Mouse (Mus musculus): ENCODE data around the gene Defb36.

DNA sequence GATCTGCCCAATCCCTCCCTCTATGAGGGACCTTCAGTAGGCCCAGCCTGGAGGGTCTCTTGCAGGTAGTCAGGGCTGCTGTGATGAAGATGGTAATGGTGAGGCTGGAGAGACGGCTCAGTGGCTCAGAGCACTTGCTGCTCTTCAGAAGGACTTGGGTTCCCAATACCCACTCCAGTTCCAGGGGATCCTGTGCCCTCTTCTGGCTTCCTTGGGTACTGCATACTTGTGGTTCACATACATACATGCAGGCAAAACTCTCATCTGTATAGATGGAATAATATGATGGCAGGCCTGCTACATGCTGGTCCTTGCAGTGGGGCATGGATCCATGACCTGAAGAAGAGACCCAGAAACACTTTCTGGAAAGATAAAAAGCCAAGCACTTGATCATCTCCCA lies 4.6 kb downstream of the Defb36 start:
- no peak for TF ChIP-seq GATA1 (IDR thresholded peaks at IDR 0.05; ENCODE audit: borderline replicate concordance, low read length)
- TF ChIP-seq FLI1 (IDR thresholded peaks at IDR 0.05; ENCODE audit: low read length) = no peak
